Comparison of ENCODE assay signal across 25 mouse cellular contexts in the genomic region with DNA sequence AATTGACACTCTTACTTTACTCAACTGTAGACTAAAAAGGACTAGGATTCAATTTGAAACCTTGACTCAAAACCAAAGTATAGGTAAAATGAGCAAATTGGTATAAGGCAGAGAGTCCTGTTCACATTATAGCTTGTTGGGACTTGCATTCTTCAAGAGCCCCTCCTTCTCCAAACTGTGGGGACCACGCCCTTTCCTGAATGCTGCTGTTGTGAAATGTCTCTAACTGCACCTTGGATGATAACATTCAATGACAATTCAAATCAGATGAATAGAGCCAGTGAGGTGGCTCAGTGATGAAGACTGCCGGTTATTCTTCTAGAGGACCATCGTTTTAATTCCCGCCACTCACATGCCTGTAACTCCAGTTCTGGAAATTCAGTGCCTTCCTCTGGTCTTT.
"Had no signal": no experiment of that assay in that cellular context is flagged by ENCODE, and none has a peak within 500 bp of the region (broad histone marks: within the 10 kb centered on the region; RNA-seq: fewer than 3 reads in every experiment).

No protein-coding gene starts in this region.

- H3K36me3 ChIP-seq: heart, embryonic 10.5 days; heart, embryonic 13.5 days; heart, embryonic 15.5 days; hindbrain, embryonic 13.5 days; hindbrain, embryonic 15.5 days; intestine, embryonic 15.5 days; limb, embryonic 13.5 days; limb, embryonic 15.5 days; liver, embryonic 12.5 days had no signal

- H3K4me2 ChIP-seq: heart, embryonic 13.5 days; heart, embryonic 15.5 days; hindbrain, embryonic 13.5 days; hindbrain, embryonic 15.5 days; intestine, embryonic 15.5 days; limb, embryonic 13.5 days; limb, embryonic 15.5 days; liver, embryonic 12.5 days had no signal

- H3K9me3 ChIP-seq: heart, embryonic 10.5 days; heart, embryonic 13.5 days; heart, embryonic 15.5 days; hindbrain, embryonic 13.5 days; hindbrain, embryonic 15.5 days; intestine, embryonic 15.5 days; limb, embryonic 13.5 days; limb, embryonic 15.5 days; liver, embryonic 12.5 days had no signal

- H3K27me3 ChIP-seq: heart, embryonic 13.5 days; heart, embryonic 15.5 days; hindbrain, embryonic 13.5 days; hindbrain, embryonic 15.5 days; intestine, embryonic 15.5 days; limb, embryonic 13.5 days; limb, embryonic 15.5 days; liver, embryonic 12.5 days had no signal

- H3K4me3 ChIP-seq: gastrocnemius, adult 2 months; heart, embryonic 10.5 days; heart, embryonic 13.5 days; heart, embryonic 15.5 days; hindbrain, embryonic 13.5 days; hindbrain, embryonic 15.5 days; intestine, embryonic 15.5 days; layer of hippocampus, adult 2 months; left cerebral cortex, adult 2 months; limb, embryonic 13.5 days; limb, embryonic 15.5 days; liver, embryonic 12.5 days had no signal

- H3K4me1 ChIP-seq: heart, embryonic 10.5 days; heart, embryonic 13.5 days; heart, embryonic 15.5 days; hindbrain, embryonic 13.5 days; hindbrain, embryonic 15.5 days; intestine, embryonic 15.5 days; limb, embryonic 13.5 days; limb, embryonic 15.5 days; liver, embryonic 12.5 days had no signal

- H3K9ac ChIP-seq: heart, embryonic 13.5 days; heart, embryonic 15.5 days; hindbrain, embryonic 13.5 days; hindbrain, embryonic 15.5 days; intestine, embryonic 15.5 days; limb, embryonic 13.5 days; limb, embryonic 15.5 days; liver, embryonic 12.5 days had no signal

- H3K27ac ChIP-seq: gastrocnemius, adult 2 months; heart, embryonic 10.5 days; heart, embryonic 13.5 days; heart, embryonic 15.5 days; hindbrain, embryonic 13.5 days; hindbrain, embryonic 15.5 days; hindbrain, postnatal 0 days; intestine, embryonic 15.5 days; layer of hippocampus, adult 2 months; left cerebral cortex, adult 2 months; limb, embryonic 13.5 days; limb, embryonic 15.5 days; liver, embryonic 12.5 days had no signal

- DNase-seq: gastrocnemius, adult 2 months; gastrocnemius, postnatal 10 days; gastrocnemius, postnatal 25 days; heart, adult 18-20 months; heart, postnatal 14 days; heart, postnatal 36 days; kidney, adult 18-20 months; kidney, adult 8-10 months; kidney, postnatal 10 days; kidney, postnatal 25 days; kidney, postnatal 4 days; left cerebral cortex, postnatal 4 days had no signal

- ATAC-seq: hindbrain, postnatal 0 days; intestine, embryonic 15.5 days; intestine, postnatal 0 days; liver, embryonic 12.5 days had no signal
